Mouse (Mus musculus) embryonic facial prominence, embryonic 10.5 days (tissue): ENCODE results near the gene Cacna1c. TPM values are rescaled to one million over a fixed set of nuclear protein-coding genes. Genes with fewer than 3 reads are reported as not detected.

ENCODE experiments used
- DNase-seq: peaks from one replicate; pipeline ENCODE4 v3.0.0-alpha.2; 2017; ENCODE audit warnings: low spot score
- H3K27ac ChIP-seq: fragments of 300-500 bp; sonication (generic); replicated peaks from 2 replicates; pipeline ENCODE4 v1.5.1; 2016; ENCODE audit warnings: mild to moderate bottlenecking
- H3K27me3 ChIP-seq: fragments of 300-500 bp; sonication (generic); replicated peaks from 2 replicates; pipeline ENCODE4 v1.6.1; 2016; ENCODE audit warnings: low read depth, mild to moderate bottlenecking; ENCODE audit not compliant: poor library complexity, severe bottlenecking
- H3K36me3 ChIP-seq: fragments of 300-500 bp; sonication (generic); replicated peaks from 2 replicates; pipeline ENCODE4 v1.6.1; 2016; ENCODE audit warnings: mild to moderate bottlenecking, moderate library complexity
- H3K4me1 ChIP-seq: fragments of 300-500 bp; sonication (generic); 2 replicates; pipeline ENCODE4 v1.6.1; 2016
- H3K4me3 ChIP-seq: fragments of 300-500 bp; sonication (generic); 2 replicates; pipeline ENCODE4 v1.5.1; 2016; ENCODE audit warnings: mild to moderate bottlenecking, moderate library complexity
- H3K9me3 ChIP-seq: fragments of 300-500 bp; sonication (generic); 2 replicates; pipeline ENCODE4 v1.6.1; 2016; ENCODE audit warnings: mild to moderate bottlenecking
- WGBS: fragments of 180-500 bp; shearing (Covaris S2); methylation state at CpG from one replicate; pipeline ENCODE4 v1.1.7; 2016; 5-methylcytosine and 5-hydroxymethylcytosine counted together
- polyA plus RNA-seq: library from polyadenylated mRNA; unstranded; fragments of >200 nt; fragmentation: Nextera tagmentation; extraction: Ambion mirVana; gene quantifications from 2 replicates; pipeline ENCODE4 v1.2.1, GENCODE M21; 2016

Gene Cacna1c
- polyA plus RNA-seq, 1 experiment from 2014 or later = 4.9 TPM

GRCm38 (mm10) chr6:118759015-118759414 lies 437.2 kb downstream of the Cacna1c start:
- H3K27me3 ChIP-seq = no peaks in the 10 kb centered on the region
- no peak for DNase-seq
- WGBS = 87% methylated on average over 5 of the region's 5 CpGs

GRCm38 (mm10) chr6:118758290-118758907 lies 437.8 kb downstream of the Cacna1c start:
- no peak for DNase-seq
- 73% methylated on average over 7 of the region's 7 CpGs for WGBS
- H3K36me3 ChIP-seq = no peaks in the 10 kb centered on the region
- H3K27ac ChIP-seq = no peak overlapping the region
- no peak overlapping the region for H3K4me3 ChIP-seq
- H3K4me1 ChIP-seq = peaks cover 3% of the 10 kb centered on the region; the same call in 1 of the 2 replicates
- no peaks in the 10 kb centered on the region for H3K9me3 ChIP-seq
- no peaks in the 10 kb centered on the region for H3K27me3 ChIP-seq

More at GRCm38 (mm10) chr6:118759015-118759414, 437.2 kb downstream of the Cacna1c start:
- Histone ChIP-seq H3K4me1 (peaks cover 3% of the 10 kb centered on the region; the same call in 1 of the 2 replicates), H3K9me3 (no peaks in the 10 kb centered on the region), H3K4me3 (no peak overlapping the region), H3K27ac (no peak overlapping the region), H3K36me3 (no peaks in the 10 kb centered on the region)

- H3K27ac ChIP-seq = no peak overlapping the region
- H3K4me3 ChIP-seq = no peak overlapping the region
- H3K27me3 ChIP-seq = no peaks in the 10 kb centered on the region
- 90% methylated on average over 12 of the region's 12 CpGs for WGBS
- no peaks in the 10 kb centered on the region for H3K9me3 ChIP-seq
- H3K4me1 ChIP-seq = peaks cover 3% of the 10 kb centered on the region; the same call in 1 of the 2 replicates
- no peaks in the 10 kb centered on the region for H3K36me3 ChIP-seq
- DNase-seq = no peak
Measured at GRCm38 (mm10) chr6:118757533-118758289, 438.5 kb downstream of the Cacna1c start.

- H3K27ac ChIP-seq = no peak overlapping the region
- no peak overlapping the region for H3K4me3 ChIP-seq
- peaks cover 3% of the 10 kb centered on the region; the same call in 1 of the 2 replicates for H3K4me1 ChIP-seq
- H3K36me3 ChIP-seq = no peaks in the 10 kb centered on the region
- no peak for DNase-seq
- WGBS = 47% methylated on average over 4 of the region's 4 CpGs
- no peaks in the 10 kb centered on the region for H3K9me3 ChIP-seq
- H3K27me3 ChIP-seq = no peaks in the 10 kb centered on the region
Measured at GRCm38 (mm10) chr6:118756511-118756910, 439.7 kb downstream of the Cacna1c start.

- H3K36me3 ChIP-seq = no peaks in the 10 kb centered on the region
- no peak overlapping the region for H3K27ac ChIP-seq
- peaks cover 3% of the 10 kb centered on the region; the same call in 1 of the 2 replicates for H3K4me1 ChIP-seq
- H3K27me3 ChIP-seq = no peaks in the 10 kb centered on the region
- no peak overlapping the region for H3K4me3 ChIP-seq
- no peaks in the 10 kb centered on the region for H3K9me3 ChIP-seq
- 90% methylated on average over 5 of the region's 5 CpGs for WGBS
- DNase-seq = no peak
Measured at GRCm38 (mm10) chr6:118755768-118756167, 440.4 kb downstream of the Cacna1c start.

GRCm38 (mm10) chr6:118754439-118754838 lies 441.8 kb downstream of the Cacna1c start:
- Histone ChIP-seq H3K4me1 (peaks cover 3% of the 10 kb centered on the region; the same call in 1 of the 2 replicates), H3K9me3 (no peaks in the 10 kb centered on the region), H3K27ac (no peak overlapping the region), H3K4me3 (no peak overlapping the region), H3K27me3 (no peaks in the 10 kb centered on the region), H3K36me3 (no peaks in the 10 kb centered on the region)
- no peak for DNase-seq
- 90% methylated on average over 3 of the region's 3 CpGs for WGBS

GRCm38 (mm10) chr6:118753787-118754186 lies 442.4 kb downstream of the Cacna1c start:
- Histone ChIP-seq H3K27me3 (no peaks in the 10 kb centered on the region), H3K36me3 (no peaks in the 10 kb centered on the region), H3K9me3 (no peaks in the 10 kb centered on the region), H3K4me1 (peaks cover 3% of the 10 kb centered on the region; the same call in 1 of the 2 replicates), H3K27ac (no peak overlapping the region), H3K4me3 (no peak overlapping the region)
- 92% methylated on average over 8 of the region's 8 CpGs for WGBS
- no peak for DNase-seq

- Histone ChIP-seq H3K36me3 (no peaks in the 10 kb centered on the region), H3K4me1 (peaks cover 3% of the 10 kb centered on the region; the same call in 1 of the 2 replicates), H3K27me3 (no peaks in the 10 kb centered on the region), H3K9me3 (no peaks in the 10 kb centered on the region), H3K27ac (no peak overlapping the region), H3K4me3 (no peak overlapping the region)
- 81% methylated on average over 5 of the region's 5 CpGs for WGBS
- no peak for DNase-seq
Measured at GRCm38 (mm10) chr6:118753064-118753463, 443.2 kb downstream of the Cacna1c start.

- WGBS = 93% methylated on average over 1 of the region's 1 CpGs
- no peaks in the 10 kb centered on the region for H3K36me3 ChIP-seq
- H3K9me3 ChIP-seq = no peaks in the 10 kb centered on the region
- H3K27me3 ChIP-seq = no peaks in the 10 kb centered on the region
- H3K4me1 ChIP-seq = no peaks in the 10 kb centered on the region
- H3K27ac ChIP-seq = no peak overlapping the region
- no peak overlapping the region for H3K4me3 ChIP-seq
- DNase-seq = no peak
Measured at GRCm38 (mm10) chr6:118749285-118749684, 446.9 kb downstream of the Cacna1c start.

- Histone ChIP-seq H3K27ac (no peak overlapping the region), H3K9me3 (no peaks in the 10 kb centered on the region), H3K4me3 (no peak overlapping the region), H3K27me3 (no peaks in the 10 kb centered on the region), H3K36me3 (no peaks in the 10 kb centered on the region), H3K4me1 (no peaks in the 10 kb centered on the region)
- WGBS = 79% methylated on average over 6 of the region's 6 CpGs
- no peak for DNase-seq
Measured at GRCm38 (mm10) chr6:118742701-118743100, 453.5 kb downstream of the Cacna1c start.

- H3K9me3 ChIP-seq = no peaks in the 10 kb centered on the region
- DNase-seq = no peak
- H3K27me3 ChIP-seq = no peaks in the 10 kb centered on the region
- H3K36me3 ChIP-seq = no peaks in the 10 kb centered on the region
- no peak overlapping the region for H3K27ac ChIP-seq
- no peak overlapping the region for H3K4me3 ChIP-seq
- 93% methylated on average over 14 of the region's 14 CpGs for WGBS
- no peaks in the 10 kb centered on the region for H3K4me1 ChIP-seq
Measured at GRCm38 (mm10) chr6:118741841-118742240, 454.4 kb downstream of the Cacna1c start.

- WGBS = 91% methylated on average over 9 of the region's 9 CpGs
- H3K27ac ChIP-seq = no peak overlapping the region
- DNase-seq = no peak
Measured at GRCm38 (mm10) chr6:118739961-118740599, 456.1 kb downstream of the Cacna1c start.

More at GRCm38 (mm10) chr6:118739961-118740599, 456.1 kb downstream of the Cacna1c start:
- no peaks in the 10 kb centered on the region for H3K36me3 ChIP-seq
- no peaks in the 10 kb centered on the region for H3K27me3 ChIP-seq
- no peak overlapping the region for H3K4me3 ChIP-seq
- H3K4me1 ChIP-seq = no peaks in the 10 kb centered on the region
- no peaks in the 10 kb centered on the region for H3K9me3 ChIP-seq
